Mouse (Mus musculus) liver, embryonic 15.5 days (tissue): ENCODE data around the gene Habp2. TPM values are rescaled to one million over a fixed set of nuclear protein-coding genes. Genes with fewer than 3 reads are reported as not detected.

Source experiments
- ATAC-seq: fragments of 200-750 bp; cut with Nextera tagmentation; 2 replicates; pipeline ENCODE4 v1.8.0; 2017; ENCODE audit warnings: moderate number of reproducible peaks, mild to moderate bottlenecking, moderate library complexity; ENCODE audit not compliant: insufficient read depth
- H3K27ac ChIP-seq: fragments of 300-500 bp; sonication (generic); replicated peaks from 2 replicates; pipeline ENCODE4 v1.5.1; 2015; ENCODE audit warnings: mild to moderate bottlenecking, inconsistent platforms
- H3K27me3 ChIP-seq: fragments of 300-500 bp; sonication (generic); 2 replicates; pipeline ENCODE4 v1.6.1; 2015; ENCODE audit warnings: mild to moderate bottlenecking, inconsistent platforms
- H3K36me3 ChIP-seq: fragments of 300-500 bp; sonication (generic); replicated peaks from 2 replicates; pipeline ENCODE4 v1.6.1; 2015; ENCODE audit warnings: moderate library complexity, mild to moderate bottlenecking, inconsistent platforms
- H3K4me1 ChIP-seq: fragments of 300-500 bp; sonication (generic); replicated peaks from 2 replicates; pipeline ENCODE4 v1.6.1; 2015; ENCODE audit warnings: inconsistent platforms
- H3K4me2 ChIP-seq: fragments of 300-500 bp; sonication (generic); 2 replicates; pipeline ENCODE4 v1.6.1; 2015; ENCODE audit warnings: moderate library complexity, mild to moderate bottlenecking, inconsistent platforms
- H3K4me3 ChIP-seq: fragments of 300-500 bp; sonication (generic); replicated peaks from 2 replicates; pipeline ENCODE4 v1.5.1; 2015; ENCODE audit warnings: mild to moderate bottlenecking, inconsistent platforms
- H3K9ac ChIP-seq: fragments of 300-500 bp; sonication (generic); 2 replicates; pipeline ENCODE4 v1.6.1; 2015; ENCODE audit warnings: moderate library complexity, mild to moderate bottlenecking, inconsistent platforms
- H3K9me3 ChIP-seq: fragments of 300-500 bp; sonication (generic); replicated peaks from 2 replicates; pipeline ENCODE4 v1.6.1; 2016; ENCODE audit warnings: inconsistent platforms
- WGBS: fragments of 180-500 bp; shearing (Covaris S2); methylation state at CpG from one replicate; pipeline ENCODE4 v1.1.7; 2015; ENCODE audit warnings: mixed read lengths; ENCODE audit not compliant: insufficient replicate concordance; 5-methylcytosine and 5-hydroxymethylcytosine counted together
- polyA plus RNA-seq: library from polyadenylated mRNA; unstranded; fragments of >200 nt; fragmentation: Nextera tagmentation; extraction: Ambion mirVana; gene quantifications from 2 replicates; pipeline ENCODE4 v1.2.1, GENCODE M21; 2015

Habp2 gene
- polyA plus RNA-seq, 1 experiment from 2014 or later = 61.8 TPM

DNA sequence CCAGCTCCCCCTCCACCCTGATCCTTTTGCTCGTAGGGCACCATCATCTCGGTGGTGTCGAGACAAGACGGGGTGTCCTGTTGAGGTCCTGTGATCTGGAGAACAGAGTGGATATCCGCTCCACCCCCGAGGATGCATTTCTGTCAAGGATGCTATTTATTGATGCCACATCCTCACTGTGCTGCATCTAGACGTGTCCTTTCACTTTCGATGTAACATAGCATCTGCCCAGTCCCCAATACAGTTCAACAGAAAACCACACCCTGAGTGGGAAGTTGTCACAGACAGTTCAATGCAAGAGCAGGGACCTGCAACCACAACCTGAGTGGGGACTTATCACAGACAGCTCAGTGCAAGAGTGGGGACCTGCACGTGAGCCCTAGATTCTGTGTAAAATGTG lies 9.7 kb downstream of the Habp2 start:
- H3K4me3 ChIP-seq = no peak overlapping the region
- H3K4me1 ChIP-seq = peaks cover 10% of the 10 kb centered on the region; the same call in 1 of the 2 replicates
- H3K4me2 ChIP-seq = no peak overlapping the region
- no peak for ATAC-seq
- no peak overlapping the region for H3K27ac ChIP-seq
- no peaks in the 10 kb centered on the region for H3K27me3 ChIP-seq
- no peaks in the 10 kb centered on the region for H3K9me3 ChIP-seq
- 63% methylated on average over 9 of the region's 9 CpGs for WGBS
- H3K9ac ChIP-seq = no peak overlapping the region
- H3K36me3 ChIP-seq = 0 out of 2 replicates have a peak, but pooled peaks cover 3% of the 10 kb centered on the region

GRCm38 (mm10) chr19:56297264-56297663 lies 10.3 kb downstream of the Habp2 start:
- no peak for ATAC-seq
- Histone ChIP-seq H3K9ac (no peak overlapping the region), H3K9me3 (no peaks in the 10 kb centered on the region), H3K27ac (no peak overlapping the region), H3K36me3 (0 out of 2 replicates have a peak, but pooled peaks cover 3% of the 10 kb centered on the region), H3K4me1 (peaks cover 10% of the 10 kb centered on the region; the same call in 1 of the 2 replicates), H3K27me3 (no peaks in the 10 kb centered on the region), H3K4me3 (no peak overlapping the region), H3K4me2 (no peak overlapping the region)
- WGBS = 48% methylated on average over 3 of the region's 3 CpGs

GRCm38 (mm10) chr19:56300835-56301234 lies 13.9 kb downstream of the Habp2 start:
- H3K27ac ChIP-seq = no peak overlapping the region
- no peaks in the 10 kb centered on the region for H3K27me3 ChIP-seq
- no peak overlapping the region for H3K4me3 ChIP-seq
- 64% methylated on average over 11 of the region's 11 CpGs for WGBS
- no peak for ATAC-seq
- H3K9ac ChIP-seq = no peak overlapping the region
- H3K9me3 ChIP-seq = no peaks in the 10 kb centered on the region
- H3K36me3 ChIP-seq = no peaks in the 10 kb centered on the region
- H3K4me2 ChIP-seq = no peak overlapping the region
- no peaks in the 10 kb centered on the region for H3K4me1 ChIP-seq

DNA sequence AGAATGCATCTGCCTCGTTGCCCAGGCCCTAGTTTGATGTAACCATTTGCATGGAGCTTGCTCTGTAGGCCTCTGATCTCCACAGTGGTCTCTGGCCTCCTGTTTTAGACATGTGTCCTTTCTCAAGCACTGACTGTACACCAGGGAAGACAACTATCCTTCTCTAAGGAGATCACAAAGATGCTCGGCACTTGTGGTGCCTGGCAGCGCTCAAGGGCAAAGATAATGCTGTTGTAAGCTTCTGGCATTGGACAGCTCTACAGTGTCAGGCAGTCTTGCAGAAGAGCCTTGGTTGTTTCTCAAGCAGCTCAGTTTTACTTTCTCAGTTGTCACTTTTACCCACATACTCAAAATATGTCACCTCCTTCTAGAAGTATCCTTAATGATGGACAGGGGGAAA lies 29.6 kb downstream of the Habp2 start:
- H3K4me3 ChIP-seq = no peak overlapping the region
- no peaks in the 10 kb centered on the region for H3K9me3 ChIP-seq
- 54% methylated on average over 3 of the region's 3 CpGs for WGBS
- H3K36me3 ChIP-seq = 0 out of 2 replicates have a peak, but pooled peaks cover 3% of the 10 kb centered on the region
- H3K27me3 ChIP-seq = no peaks in the 10 kb centered on the region
- H3K27ac ChIP-seq = no peak overlapping the region
- no peak overlapping the region for H3K4me2 ChIP-seq
- ATAC-seq = no peak
- no peak overlapping the region for H3K9ac ChIP-seq
- H3K4me1 ChIP-seq = peaks cover 21% of the 10 kb centered on the region

DNA sequence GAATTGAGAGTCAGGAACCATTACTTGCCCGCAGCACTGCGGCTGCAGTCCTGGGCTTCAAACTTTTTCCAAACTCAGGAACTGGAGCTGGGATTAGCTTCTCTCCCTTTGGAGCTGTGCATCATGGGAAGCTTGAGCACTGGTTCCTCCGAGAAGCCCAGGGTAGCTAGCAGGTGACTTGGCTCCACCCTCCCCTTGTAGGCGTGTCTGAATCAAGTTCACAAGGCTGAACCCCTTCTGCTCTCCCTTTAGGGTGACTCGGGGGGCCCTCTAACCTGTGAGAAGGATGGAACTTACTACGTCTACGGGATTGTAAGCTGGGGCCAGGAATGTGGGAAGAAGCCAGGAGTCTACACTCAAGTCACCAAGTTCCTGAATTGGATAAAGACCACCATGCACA lies 32.3 kb downstream of the Habp2 start:
- Histone ChIP-seq H3K27me3 (no peaks in the 10 kb centered on the region; the same call in 1 of the 2 replicates), H3K4me2 (no peak overlapping the region), H3K4me1 (peaks cover 21% of the 10 kb centered on the region), H3K9ac (no peak overlapping the region), H3K36me3 (0 out of 2 replicates have a peak, but pooled peaks cover 3% of the 10 kb centered on the region), H3K4me3 (no peak overlapping the region), H3K27ac (no peak overlapping the region), H3K9me3 (no peaks in the 10 kb centered on the region)
- peak; percentile 44; the same call in 1 of the 2 replicates for ATAC-seq
- 59% methylated on average over 7 of the region's 7 CpGs for WGBS

DNA sequence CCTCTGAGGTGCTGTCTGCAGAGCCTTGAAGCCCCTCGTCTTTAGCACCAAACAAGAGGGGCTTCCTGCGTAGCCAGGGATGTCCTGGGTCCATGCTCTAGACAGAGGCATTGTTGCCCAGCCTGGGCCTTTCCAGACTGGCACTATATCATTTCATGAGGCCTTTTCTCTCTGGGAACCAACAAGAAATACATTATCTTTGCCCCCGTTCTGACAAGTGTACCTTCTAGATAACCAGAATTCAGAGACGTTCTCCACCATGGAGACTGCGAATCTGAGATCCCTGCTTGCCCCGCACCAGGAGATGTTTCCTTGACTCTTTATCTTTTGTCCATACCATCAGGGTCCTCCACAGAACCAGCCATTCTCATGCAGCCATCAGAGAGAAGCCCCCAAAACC lies 32.7 kb downstream of the Habp2 start:
- Histone ChIP-seq H3K4me1 (peaks cover 21% of the 10 kb centered on the region), H3K4me3 (no peak overlapping the region), H3K9ac (no peak overlapping the region), H3K36me3 (0 out of 2 replicates have a peak, but pooled peaks cover 3% of the 10 kb centered on the region), H3K27me3 (no peaks in the 10 kb centered on the region; the same call in 1 of the 2 replicates), H3K27ac (no peak overlapping the region), H3K9me3 (no peaks in the 10 kb centered on the region), H3K4me2 (peak overlapping the region; percentile 48)
- WGBS = 33% methylated on average over 6 of the region's 6 CpGs
- ATAC-seq = peak; percentile 52; the same call in 1 of the 2 replicates

DNA sequence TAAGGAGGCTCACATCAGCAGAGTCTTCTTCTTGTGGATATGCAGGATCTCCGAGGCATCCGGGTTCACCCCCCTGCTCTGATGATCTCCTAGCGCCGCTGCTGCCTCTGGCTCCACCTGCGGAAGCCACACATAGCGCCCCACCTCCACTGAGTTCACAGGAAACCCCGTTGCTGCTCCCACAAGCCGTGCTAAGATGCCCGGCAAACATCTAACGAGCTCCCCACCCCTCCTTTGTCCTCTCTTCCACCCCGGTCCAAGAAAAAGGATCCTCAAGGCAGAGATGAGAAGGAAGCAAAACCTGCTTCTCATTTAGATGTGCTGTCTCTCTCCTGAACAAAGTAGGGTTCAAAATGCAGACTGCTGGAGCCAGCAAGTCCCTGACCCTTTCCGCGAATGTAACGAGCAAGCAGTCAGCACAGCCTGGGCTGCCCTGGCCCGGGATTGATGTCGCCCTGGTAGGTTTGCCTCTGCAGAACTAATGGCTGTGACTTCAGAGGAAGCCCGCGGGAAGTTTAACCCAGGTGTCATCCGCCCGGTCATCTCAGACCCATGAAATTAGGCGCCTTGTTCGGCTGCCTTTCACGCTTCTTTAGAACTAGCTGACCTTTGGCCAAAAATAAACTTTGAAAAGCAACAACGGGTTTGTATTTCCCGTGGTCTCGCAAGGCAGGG lies 33.4 kb downstream of the Habp2 start:
- no peak for ATAC-seq
- Histone ChIP-seq H3K27ac (no peak overlapping the region), H3K9me3 (no peaks in the 10 kb centered on the region), H3K4me2 (peak overlapping the region; percentile 48), H3K4me1 (peaks cover 21% of the 10 kb centered on the region), H3K36me3 (0 out of 2 replicates have a peak, but pooled peaks cover 3% of the 10 kb centered on the region), H3K9ac (no peak overlapping the region), H3K4me3 (no peak overlapping the region), H3K27me3 (no peaks in the 10 kb centered on the region; the same call in 1 of the 2 replicates)
- WGBS = 33% methylated on average over 26 of the region's 26 CpGs

DNA sequence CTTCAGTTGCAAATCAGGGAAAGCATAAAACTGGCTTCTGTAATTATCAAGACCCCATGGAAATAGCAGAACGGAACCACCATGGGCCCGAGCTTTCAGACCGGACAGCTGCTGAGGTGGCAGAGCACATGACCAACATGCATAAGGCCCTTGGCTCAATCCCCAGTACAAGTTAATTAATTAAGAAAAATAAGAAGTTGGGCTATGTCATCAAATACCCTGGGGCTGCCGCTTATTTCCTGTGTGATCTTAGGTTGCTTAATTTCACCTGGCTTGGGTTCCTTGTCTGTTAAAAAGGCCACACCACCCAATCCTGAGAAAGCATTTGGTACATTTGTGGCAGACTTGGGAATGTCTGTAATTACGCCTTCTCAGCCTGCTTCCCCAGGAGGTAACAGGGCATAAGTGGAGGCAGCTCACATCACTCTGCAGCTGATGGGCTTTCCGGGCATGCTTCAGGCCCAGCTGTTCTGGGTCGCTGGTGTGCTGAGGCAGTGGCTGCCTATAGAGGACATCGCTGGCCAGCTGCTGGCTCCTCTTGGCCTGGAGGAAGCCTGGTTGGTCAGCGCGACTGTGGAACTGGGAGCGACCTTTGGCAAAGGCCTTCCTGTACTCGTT lies 34.5 kb downstream of the Habp2 start:
- ATAC-seq = no peak
- H3K27ac ChIP-seq = no peak overlapping the region
- WGBS = 70% methylated on average over 12 of the region's 12 CpGs
- no peaks in the 10 kb centered on the region; the same call in 1 of the 2 replicates for H3K27me3 ChIP-seq
- 0 out of 2 replicates have a peak, but pooled peaks cover 2% of the 10 kb centered on the region for H3K36me3 ChIP-seq
- peaks cover 21% of the 10 kb centered on the region for H3K4me1 ChIP-seq
- H3K4me3 ChIP-seq = no peak overlapping the region
- no peak overlapping the region for H3K9ac ChIP-seq
- no peaks in the 10 kb centered on the region for H3K9me3 ChIP-seq
- H3K4me2 ChIP-seq = no peak overlapping the region

DNA sequence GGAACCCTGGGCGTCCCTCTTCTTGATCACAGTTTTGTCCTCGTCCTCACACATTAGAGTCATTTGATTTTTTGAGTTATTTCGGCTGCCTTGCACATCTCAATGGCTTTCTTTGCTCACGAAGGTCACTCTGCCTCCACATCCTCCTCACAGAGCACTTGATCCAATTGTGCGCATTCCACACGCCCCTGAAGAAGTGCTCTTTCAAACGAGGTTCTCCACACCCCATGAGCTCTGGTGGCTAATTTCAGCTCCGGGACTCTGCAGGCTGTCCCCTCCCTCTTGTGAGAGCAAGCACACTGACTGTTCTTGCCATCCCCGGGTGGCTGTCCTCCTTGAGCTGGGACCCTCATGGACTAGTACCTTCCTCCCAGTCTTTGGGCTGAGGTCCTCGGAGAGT lies 38.7 kb downstream of the Habp2 start:
- Histone ChIP-seq H3K36me3 (no peaks in the 10 kb centered on the region), H3K27ac (no peak overlapping the region), H3K9ac (no peak overlapping the region), H3K4me3 (no peak overlapping the region), H3K4me2 (no peak overlapping the region), H3K9me3 (no peaks in the 10 kb centered on the region), H3K27me3 (no peaks in the 10 kb centered on the region; the same call in 1 of the 2 replicates), H3K4me1 (0 out of 2 replicates have a peak, but pooled peaks cover 1% of the 10 kb centered on the region)
- ATAC-seq = no peak
- WGBS = 64% methylated on average over 10 of the region's 10 CpGs

DNA sequence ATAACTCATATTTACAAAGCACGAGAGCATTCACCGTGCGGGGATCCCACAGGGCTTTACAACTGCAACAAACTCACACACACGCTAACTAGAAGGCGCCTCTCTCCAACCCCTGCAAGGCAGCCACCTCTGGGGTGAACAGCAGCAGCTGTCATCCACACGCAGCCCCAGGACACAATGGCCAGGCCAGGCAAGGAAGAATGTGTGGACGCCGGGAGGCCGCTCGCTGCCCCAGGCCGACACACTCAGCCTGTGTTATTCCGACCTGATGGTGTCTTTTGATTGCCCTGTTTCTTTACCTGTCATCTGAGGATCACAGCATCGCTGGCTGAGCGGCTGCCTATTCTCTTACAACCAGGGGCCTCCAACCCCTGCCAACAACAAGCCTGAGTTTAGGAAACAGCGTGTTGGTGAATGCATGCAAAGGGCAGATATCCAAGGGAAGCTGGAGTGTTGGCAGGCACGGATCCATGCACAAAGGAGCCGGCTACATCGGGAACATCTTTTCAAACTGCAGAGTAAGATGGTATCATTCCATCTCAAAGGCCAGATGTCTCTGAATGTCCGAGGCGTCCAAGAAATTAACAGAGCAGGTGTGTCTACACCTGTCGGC lies 39.4 kb downstream of the Habp2 start:
- Histone ChIP-seq H3K9me3 (no peaks in the 10 kb centered on the region), H3K4me2 (no peak overlapping the region), H3K4me1 (no peaks in the 10 kb centered on the region), H3K4me3 (no peak overlapping the region), H3K36me3 (no peaks in the 10 kb centered on the region), H3K27me3 (no peaks in the 10 kb centered on the region; the same call in 1 of the 2 replicates), H3K27ac (no peak overlapping the region), H3K9ac (no peak overlapping the region)
- ATAC-seq = no peak
- 73% methylated on average over 21 of the region's 21 CpGs for WGBS

DNA sequence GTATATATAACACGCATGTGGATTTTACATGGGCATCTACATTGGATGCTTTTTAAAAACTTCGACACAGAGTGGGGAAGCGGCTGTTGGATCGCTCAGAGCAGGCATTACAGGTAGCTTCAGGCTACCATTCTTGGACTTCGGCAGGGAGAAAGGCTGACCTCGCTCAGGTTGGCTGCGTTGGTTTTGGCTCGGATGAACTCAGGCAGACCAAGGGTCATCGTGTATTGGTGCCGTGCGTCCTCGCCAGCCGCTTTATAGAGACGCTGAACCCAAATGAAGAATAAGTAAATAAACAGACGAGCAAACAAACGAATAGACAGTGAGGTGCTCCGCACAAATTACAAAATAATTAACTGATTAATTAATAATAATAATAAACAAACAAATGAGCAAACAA lies 49.4 kb downstream of the Habp2 start:
- Histone ChIP-seq H3K4me2 (no peak overlapping the region), H3K9me3 (no peaks in the 10 kb centered on the region), H3K27me3 (no peaks in the 10 kb centered on the region), H3K9ac (no peak overlapping the region), H3K4me1 (no peaks in the 10 kb centered on the region), H3K4me3 (no peak overlapping the region), H3K27ac (no peak overlapping the region), H3K36me3 (no peaks in the 10 kb centered on the region)
- WGBS = 78% methylated on average over 17 of the region's 17 CpGs
- no peak for ATAC-seq
